Mouse (Mus musculus) E14TG2a.4 (cell line): ENCODE measurements around the gene Gpr107.

Source experiments
- H3K27me3 ChIP-seq: 2 replicates; pipeline ENCODE4 v1.6.1; 2014; ENCODE audit warnings: low read length, control low read depth; ENCODE audit not compliant: insufficient read depth
- H3K36me3 ChIP-seq: 2 replicates; pipeline ENCODE4 v1.6.1; 2014; ENCODE audit warnings: low read length, control low read depth; ENCODE audit not compliant: insufficient read depth
- H3K4me1 ChIP-seq: replicated peaks from 2 replicates; pipeline ENCODE4 v1.6.1; 2014; ENCODE audit warnings: low read depth, low read length, control low read depth
- H3K4me3 ChIP-seq: replicated peaks from 2 replicates; pipeline ENCODE4 v1.5.1; 2014; ENCODE audit warnings: mild to moderate bottlenecking, low read length
- H3K9me3 ChIP-seq: 2 replicates; pipeline ENCODE4 v1.6.1; 2014; ENCODE audit warnings: low read length, control low read depth
- CTCF ChIP-seq: conservative IDR thresholded peaks from 2 replicates; pipeline ENCODE4 v1.5.1; 2014; ENCODE audit warnings: low read length
- NANOG ChIP-seq: IDR thresholded peaks from 2 replicates; pipeline ENCODE4 v1.6.1; 2014; ENCODE audit warnings: borderline replicate concordance, low read length, mixed read lengths
- POU5F1 ChIP-seq: IDR thresholded peaks from 2 replicates; pipeline ENCODE4 v1.6.1; 2014; ENCODE audit warnings: low read length, borderline replicate concordance

Gpr107 gene

DNA sequence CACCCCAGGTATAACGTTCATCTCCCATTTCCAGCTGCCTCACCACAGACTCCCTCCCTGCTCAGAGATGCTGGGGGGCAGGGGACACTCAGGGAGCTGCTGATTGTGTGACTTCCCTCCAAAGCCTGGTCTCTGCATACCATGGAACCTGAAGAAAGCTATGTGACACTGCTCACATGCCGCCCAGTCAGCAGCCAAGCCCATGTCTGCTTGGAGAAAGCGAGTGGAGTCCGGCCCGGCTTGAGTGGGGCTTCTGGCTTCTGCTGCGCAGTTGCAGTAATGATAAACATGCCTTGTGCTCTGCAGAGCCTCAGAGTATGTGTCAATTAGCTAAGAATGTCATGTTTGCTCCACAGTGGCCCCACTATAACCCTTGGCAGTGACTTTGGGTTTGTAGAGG is 67.4 kb downstream of the Gpr107 start:
- peaks cover 35% of the 10 kb centered on the region for H3K36me3 ChIP-seq
- no peaks in the 10 kb centered on the region for H3K9me3 ChIP-seq
- H3K27me3 ChIP-seq: no peaks in the 10 kb centered on the region
- peaks cover 30% of the 10 kb centered on the region for H3K4me1 ChIP-seq
- H3K4me3 ChIP-seq: no peak overlapping the region
- no peak for TF ChIP-seq POU5F1
- no peak for TF ChIP-seq NANOG
- TF ChIP-seq CTCF: no peak

GRCm38 (mm10) chr2:31220844-31221243 is 68.7 kb downstream of the Gpr107 start:
- Histone ChIP-seq H3K4me1 (peaks cover 16% of the 10 kb centered on the region), H3K9me3 (no peaks in the 10 kb centered on the region), H3K4me3 (no peak overlapping the region; the same call in 1 of the 2 replicates), H3K36me3 (peaks cover 22% of the 10 kb centered on the region), H3K27me3 (no peaks in the 10 kb centered on the region)
- TF ChIP-seq CTCF (no peak), POU5F1 (no peak), NANOG (no peak)

DNA sequence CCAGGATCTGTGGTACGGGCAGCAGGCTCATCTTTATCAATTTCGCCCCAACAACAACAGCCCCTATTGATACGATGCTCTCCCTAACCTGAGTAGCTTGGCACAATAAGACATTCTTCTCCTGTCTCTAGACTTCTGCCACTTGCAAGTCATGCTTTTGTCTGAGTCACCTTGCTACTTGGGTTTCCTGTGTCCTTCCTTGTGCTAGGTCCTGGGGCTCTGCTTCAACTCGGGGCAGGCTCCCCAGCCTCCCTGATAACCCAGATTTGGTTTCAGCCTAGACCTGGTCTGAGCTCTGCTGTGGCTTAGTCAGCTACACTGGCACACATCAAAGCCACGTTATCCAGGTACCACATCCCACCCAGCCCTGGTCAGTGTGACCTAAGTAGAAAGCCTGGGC is 69.5 kb downstream of the Gpr107 start:
- peaks cover 3% of the 10 kb centered on the region; the same call in 1 of the 2 replicates for H3K9me3 ChIP-seq
- no peaks in the 10 kb centered on the region for H3K27me3 ChIP-seq
- H3K4me3 ChIP-seq: no peak overlapping the region
- TF ChIP-seq POU5F1: no peak
- no peak for TF ChIP-seq CTCF
- TF ChIP-seq NANOG: no peak
- H3K4me1 ChIP-seq: peaks cover 11% of the 10 kb centered on the region
- H3K36me3 ChIP-seq: peaks cover 14% of the 10 kb centered on the region

DNA sequence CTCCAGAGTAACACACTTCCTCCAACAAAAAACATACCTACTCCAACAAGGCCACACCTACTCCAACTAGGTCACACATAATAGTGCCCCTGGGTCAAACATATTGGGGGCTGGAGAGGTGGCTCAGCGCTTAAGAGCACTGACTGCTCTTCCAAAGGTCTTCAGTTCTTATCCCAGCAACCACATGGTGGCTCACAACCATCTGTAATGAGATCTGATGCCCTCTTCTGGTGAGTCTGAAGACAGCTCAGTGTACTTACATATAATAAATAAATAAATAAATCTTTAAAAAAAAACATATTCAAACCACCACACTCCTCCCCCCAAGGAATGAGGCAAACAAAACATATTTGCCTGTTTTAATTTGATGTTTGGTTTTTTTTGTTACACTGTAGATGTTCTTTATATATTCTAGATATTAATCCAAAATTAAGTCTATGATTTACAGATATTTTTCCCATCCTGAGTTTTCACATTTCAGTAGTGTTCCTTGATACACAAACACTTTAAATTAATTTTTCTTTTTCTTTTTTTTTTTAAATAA is 76.7 kb downstream of the Gpr107 start:
- H3K9me3 ChIP-seq: peaks cover 3% of the 10 kb centered on the region; the same call in 1 of the 2 replicates
- TF ChIP-seq CTCF: peak; percentile 23; the same call in 1 of the 2 replicates
- TF ChIP-seq NANOG: no peak
- peaks cover 17% of the 10 kb centered on the region for H3K4me1 ChIP-seq
- H3K36me3 ChIP-seq: no peaks in the 10 kb centered on the region
- H3K4me3 ChIP-seq: no peak overlapping the region
- peaks cover under 1% of the 10 kb centered on the region; the same call in 1 of the 2 replicates for H3K27me3 ChIP-seq

- Histone ChIP-seq H3K36me3 (no peaks in the 10 kb centered on the region), H3K27me3 (peaks cover 57% of the 10 kb centered on the region), H3K9me3 (no peaks in the 10 kb centered on the region), H3K4me1 (peaks cover 51% of the 10 kb centered on the region), H3K4me3 (peak overlapping the region; percentile 20; the same call in 1 of the 2 replicates)
- TF ChIP-seq CTCF: peak; percentile 41
- 0 out of 2 replicates have a peak, but pooled peaks have one; percentile 16 for TF ChIP-seq POU5F1
- no peak for TF ChIP-seq NANOG
Observed at GRCm38 (mm10) chr2:31239203-31239696, 87.1 kb downstream of the Gpr107 start.

DNA sequence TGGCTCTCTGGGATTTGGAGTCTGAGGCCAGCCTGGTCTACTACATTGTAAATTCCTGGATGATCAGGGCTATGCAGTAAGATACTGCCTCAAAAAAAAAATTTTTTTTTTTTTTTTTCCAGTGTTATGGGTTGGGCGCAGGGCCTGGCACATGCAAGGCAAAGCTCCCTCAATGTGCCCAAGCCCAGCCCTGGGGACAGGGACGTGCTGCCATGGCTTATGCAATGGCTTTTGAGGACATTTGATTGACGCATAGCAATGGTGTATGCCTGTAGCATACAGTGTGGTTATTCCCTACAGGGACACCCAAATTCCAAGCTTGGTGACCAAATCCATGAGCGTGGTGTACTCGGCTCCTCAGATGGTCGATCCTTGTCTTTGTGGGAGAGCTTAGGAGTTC is 87.7 kb downstream of the Gpr107 start:
- no peaks in the 10 kb centered on the region for H3K9me3 ChIP-seq
- peaks cover 57% of the 10 kb centered on the region for H3K4me1 ChIP-seq
- peaks cover 59% of the 10 kb centered on the region for H3K27me3 ChIP-seq
- no peak for TF ChIP-seq NANOG
- TF ChIP-seq POU5F1: no peak
- no peak for TF ChIP-seq CTCF
- H3K4me3 ChIP-seq: peak overlapping the region; percentile 20; the same call in 1 of the 2 replicates
- no peaks in the 10 kb centered on the region for H3K36me3 ChIP-seq

DNA sequence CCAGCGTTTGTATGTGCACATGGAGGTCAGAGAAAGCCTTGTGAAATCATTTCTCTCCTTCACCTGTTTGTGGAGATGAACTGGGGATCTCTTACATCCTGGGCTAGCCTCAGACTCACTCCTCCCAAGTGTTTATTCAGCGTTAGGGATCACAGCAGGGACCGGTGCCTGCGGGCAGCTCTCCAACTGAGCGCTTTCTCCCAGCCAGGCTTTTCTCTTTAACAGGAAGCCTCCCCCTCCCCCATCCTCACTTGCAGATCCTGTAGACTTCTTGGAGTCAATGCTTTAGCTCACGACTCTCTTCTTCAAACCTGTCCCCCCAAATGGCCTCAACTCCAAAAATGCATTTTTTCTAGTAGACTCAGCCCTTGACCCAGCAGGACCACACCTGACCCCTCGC is 89.5 kb downstream of the Gpr107 start:
- Histone ChIP-seq H3K4me1 (peaks cover 66% of the 10 kb centered on the region), H3K36me3 (no peaks in the 10 kb centered on the region), H3K27me3 (peaks cover 58% of the 10 kb centered on the region), H3K9me3 (no peaks in the 10 kb centered on the region), H3K4me3 (peak overlapping the region; percentile 20; the same call in 1 of the 2 replicates)
- TF ChIP-seq POU5F1: no peak
- no peak for TF ChIP-seq CTCF
- TF ChIP-seq NANOG: no peak

DNA sequence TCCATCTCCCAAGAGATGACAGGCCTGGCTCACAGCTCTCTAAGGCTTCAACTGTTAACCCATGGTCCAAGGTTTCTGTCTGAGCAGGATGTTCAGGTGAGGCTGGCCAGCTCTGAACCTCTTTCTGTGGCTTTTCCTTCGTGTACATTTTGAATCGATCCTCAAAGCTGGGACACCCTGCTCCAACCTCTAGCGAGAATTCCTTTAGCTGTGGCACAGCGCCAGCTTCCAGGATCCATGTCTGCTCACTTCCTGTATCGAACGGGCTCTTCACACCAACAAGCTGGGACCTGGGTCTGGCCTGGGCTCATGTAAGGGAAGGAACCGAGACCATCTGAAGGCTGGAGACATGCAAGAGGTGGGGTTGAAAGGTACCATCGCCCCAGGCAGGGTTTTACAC is 92.1 kb downstream of the Gpr107 start:
- Histone ChIP-seq H3K36me3 (no peaks in the 10 kb centered on the region), H3K27me3 (peaks cover 84% of the 10 kb centered on the region), H3K4me1 (peaks cover 71% of the 10 kb centered on the region), H3K4me3 (no peak overlapping the region), H3K9me3 (no peaks in the 10 kb centered on the region)
- TF ChIP-seq CTCF (no peak), NANOG (no peak), POU5F1 (no peak)

GRCm38 (mm10) chr2:31245051-31245450 is 92.9 kb downstream of the Gpr107 start:
- H3K4me3 ChIP-seq: peak overlapping the region; percentile 82
- peaks cover 88% of the 10 kb centered on the region for H3K27me3 ChIP-seq
- H3K4me1 ChIP-seq: peaks cover 70% of the 10 kb centered on the region
- H3K36me3 ChIP-seq: no peaks in the 10 kb centered on the region
- no peak for TF ChIP-seq CTCF
- no peak for TF ChIP-seq NANOG
- TF ChIP-seq POU5F1: no peak
- H3K9me3 ChIP-seq: no peaks in the 10 kb centered on the region
